Mouse (Mus musculus) lung, postnatal 25 days (tissue): ENCODE data around the gene Inmt.

Source experiments
- DNase-seq: peaks from one replicate; pipeline ENCODE4 v3.0.0; 2022; ENCODE audit warnings: low spot score

Gene Inmt

DNA sequence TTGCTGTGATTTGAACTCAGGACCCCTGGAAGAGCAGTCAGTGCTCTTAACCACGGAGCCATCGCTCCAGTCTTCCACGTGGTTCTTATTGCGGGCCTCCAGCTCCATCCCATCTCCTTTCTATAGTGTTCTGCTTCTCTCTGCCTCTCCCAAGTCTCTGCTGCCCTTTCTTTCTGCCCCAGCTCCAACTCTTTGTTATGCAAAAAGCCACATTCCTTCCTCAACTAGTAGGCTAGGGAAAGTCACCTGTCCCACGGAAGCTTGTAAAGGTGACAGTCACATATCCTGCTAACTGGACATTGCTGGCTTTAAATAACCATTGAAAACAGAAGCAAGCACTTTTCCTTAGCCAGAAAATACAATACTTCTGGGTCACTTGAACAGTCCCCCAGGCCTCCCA, 5.0 kb downstream of the Inmt start:
- DNase-seq: no peak

DNA sequence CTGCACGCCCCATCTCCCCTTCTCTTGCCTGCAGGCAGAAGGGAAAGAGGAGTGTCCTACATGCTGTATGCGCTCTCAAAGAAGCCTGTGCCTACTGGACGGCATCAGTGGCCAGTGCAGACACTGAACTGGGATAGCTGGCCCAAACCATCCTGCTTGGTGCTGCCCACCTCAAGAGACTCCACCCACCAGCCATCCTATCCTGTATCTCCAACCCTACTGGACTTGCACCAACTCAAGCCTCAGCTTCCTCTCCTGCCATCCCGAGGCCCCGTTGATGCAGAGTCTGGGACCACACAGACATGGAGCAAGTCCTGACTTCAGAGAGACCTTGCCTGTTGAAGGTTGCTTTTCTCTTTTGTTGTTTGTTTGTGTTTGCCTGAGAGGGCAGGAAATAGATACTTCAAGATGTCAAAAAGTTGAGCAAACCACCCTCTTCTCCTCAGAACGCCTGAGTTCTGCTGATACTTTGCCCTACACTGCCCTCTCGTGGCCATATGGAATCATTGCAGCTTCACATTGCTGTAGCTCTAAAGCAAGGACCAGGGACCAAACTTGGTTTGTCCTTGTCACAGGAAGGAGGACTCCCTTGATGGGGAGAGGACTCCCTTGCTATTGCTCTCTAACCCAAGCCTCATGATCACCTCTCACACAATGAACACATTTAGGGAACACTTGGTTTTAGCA, 7.9 kb downstream of the Inmt start:
- DNase-seq: peak; percentile 72

DNA sequence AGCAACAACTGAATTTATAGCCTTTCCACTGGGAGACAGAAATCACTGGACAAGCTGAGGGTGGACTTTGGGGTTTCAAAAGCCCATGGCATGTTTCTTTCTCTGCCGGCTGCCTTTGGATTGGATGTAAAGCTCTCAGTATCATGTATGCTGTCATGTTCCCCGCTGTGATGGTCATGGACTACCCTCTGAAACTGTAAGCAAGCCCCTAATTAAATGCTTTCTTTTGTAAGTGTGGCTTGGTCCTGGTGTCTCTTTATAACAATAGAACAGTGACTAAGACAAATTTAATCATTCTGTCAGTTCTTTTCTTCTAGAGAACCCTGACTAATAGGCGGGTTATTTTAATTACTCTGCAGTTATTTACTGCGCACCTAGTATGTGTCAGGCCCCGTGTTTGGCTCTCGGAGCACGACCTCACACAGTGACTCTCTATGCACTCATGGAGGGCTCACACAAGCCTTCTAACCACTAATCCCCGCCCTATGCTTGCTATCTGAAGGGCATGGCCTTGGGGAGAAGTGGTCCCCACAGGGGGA, 11.7 kb downstream of the Inmt start:
- no peak for DNase-seq

DNA sequence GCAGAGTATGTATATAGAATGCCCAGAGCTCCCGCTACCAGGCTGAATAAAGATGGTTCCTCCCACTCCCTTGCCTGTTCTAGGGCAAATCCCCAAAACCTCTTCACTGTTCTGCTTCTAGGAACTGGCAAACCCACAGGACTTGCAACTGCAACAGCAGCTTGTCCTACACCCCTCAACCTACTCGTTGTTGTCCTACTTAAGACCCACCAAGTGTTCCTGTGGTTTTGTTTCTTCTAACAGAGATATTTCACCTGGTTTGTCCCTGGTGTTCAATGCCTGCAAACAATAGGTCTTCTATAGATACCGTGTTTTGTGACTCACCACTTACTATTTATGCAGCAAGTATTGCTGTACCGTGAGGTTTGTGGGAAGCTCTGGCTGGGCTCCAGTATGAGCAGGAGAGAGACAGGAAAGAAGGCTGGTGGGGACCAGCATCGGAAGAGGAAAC, 13.5 kb downstream of the Inmt start:
- DNase-seq: no peak

DNA sequence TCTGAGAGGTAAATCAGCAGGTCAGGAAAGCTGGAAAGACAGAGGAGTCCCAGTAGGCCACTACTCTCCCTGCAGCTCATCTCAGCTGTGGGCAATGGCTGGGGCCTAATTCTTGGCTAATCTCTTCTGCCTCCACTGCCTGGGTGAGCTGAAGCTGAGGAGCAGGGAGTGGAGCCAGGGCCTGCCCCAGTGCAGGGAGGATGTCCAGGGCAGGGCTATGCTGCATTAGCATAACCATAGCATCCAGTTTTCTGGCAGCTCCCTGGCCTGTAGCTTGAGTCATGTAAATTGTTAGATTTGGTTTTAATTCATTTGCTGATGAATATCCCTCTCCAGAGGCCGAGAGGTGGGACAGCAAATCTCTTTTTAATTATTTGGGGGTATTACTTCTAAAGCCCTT, 15.6 kb downstream of the Inmt start:
- no peak for DNase-seq

DNA sequence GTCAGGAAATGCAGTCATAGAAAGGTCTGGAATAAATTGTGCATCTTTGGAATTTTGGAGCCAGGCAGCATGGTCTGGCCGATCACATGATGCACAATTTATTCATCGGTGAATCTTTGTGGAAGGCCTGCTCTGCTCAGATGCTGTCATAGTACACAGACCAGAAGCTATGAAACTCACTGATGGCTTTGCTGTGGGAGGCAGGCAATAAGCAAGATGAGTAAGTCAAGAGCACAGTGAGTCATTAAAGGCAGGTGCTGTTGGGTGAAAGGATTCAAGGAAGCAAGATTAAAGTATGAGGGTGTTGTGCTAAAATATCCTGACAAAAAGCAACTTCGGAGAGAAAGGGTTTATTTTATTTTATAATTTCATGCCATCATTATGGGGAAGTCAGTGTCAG, 22.6 kb downstream of the Inmt start:
- DNase-seq: no peak

DNA sequence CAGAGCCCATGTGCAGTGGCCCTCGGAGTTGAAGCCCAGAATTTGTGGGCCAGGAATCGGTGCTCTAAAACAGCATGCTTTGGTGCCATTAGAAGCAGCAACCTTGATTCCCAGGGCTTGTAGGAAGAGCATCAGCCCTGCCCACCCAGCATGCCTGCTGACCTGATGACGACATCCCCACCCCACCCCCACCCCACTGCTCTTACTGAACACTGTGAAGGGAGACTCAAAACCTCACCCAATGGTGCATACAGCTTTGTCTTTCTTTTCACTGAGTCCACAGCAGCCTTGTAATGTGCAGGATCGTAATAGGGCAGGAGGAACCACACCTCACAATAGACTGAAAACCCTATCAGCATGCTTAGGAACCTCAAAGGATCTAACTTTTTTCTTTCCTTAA, 28.7 kb downstream of the Inmt start:
- no peak for DNase-seq

DNA sequence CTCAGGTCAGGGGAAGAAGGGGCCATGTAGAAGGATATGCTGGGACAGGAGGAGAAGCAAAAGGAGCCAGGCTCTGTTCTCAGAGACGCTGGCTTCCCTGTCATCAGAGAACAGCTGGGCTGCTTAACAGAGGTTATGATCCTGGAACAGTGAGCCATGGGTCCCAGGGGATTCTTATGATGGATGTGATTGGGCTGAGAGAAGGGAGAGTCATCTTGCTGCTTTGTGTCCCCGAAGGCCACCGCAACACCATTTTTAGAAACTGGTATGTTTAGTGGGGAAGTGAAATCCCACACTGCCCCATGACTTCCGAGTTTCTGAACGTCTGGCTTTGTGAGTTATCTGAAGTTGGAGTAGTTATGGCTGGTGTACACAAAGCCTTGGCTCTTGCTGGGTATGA, 29.6 kb downstream of the Inmt start:
- DNase-seq: no peak

DNA sequence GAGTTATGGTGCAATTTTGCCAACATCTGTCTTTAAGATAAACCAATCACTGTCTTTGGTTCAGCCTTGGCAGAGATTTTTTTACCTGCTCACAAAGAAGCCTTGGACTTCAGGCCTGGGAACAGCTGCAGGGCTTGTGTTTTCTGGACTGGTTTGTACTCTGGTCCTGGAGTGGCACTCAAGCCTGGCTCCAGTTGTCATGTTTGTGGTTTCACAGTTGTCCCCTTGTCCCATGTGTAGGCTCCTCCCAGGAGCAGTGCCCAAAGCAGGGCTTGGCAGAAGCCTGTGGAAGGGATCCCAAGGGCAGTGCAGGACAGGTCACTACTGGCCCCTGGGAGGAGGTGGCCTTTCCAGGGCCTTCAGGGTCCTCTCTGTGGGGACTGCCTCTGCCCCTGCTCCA, 36.5 kb downstream of the Inmt start:
- no peak for DNase-seq

DNA sequence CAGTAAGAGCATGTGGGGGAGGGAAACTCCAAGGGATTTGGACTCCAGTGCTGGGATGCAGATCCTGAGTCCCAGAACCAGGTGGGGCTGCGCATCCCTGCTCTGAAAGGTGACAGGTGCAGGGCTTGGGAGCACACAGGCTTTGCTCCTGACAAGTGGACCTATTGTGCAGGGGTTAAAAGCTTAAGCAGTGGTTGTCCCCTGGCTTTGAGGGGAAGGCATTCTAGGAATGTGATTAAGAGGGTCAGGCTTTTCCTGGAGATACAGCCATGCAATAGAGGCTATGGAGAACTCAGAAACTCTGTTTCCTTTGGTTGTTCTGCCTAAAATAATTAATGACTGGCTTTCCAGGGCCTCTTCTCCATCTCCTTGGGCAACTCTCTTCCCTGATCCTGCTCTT, 41.4 kb downstream of the Inmt start:
- DNase-seq: no peak

DNA sequence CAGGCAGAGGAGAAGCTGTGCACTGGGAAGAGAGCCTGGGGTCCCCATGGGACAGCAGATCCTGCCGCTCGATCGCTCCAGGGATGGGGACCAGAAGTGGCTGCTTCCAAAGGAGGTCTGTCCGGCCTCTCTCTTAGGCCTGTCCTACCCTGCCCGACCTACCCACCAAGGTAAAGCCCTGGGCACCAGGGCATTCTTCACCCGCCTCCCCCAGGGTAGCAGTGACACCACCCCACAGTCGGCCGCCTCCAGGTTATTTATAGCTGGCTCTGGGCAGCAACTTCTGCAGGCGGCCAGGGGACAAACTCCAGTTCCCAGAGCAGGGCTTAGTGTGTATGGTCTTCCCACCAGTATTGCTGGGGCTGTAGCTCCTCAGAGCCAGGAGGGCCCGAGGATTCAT, 42.0 kb downstream of the Inmt start, which contains the start of gene Crhr2:
Gene Crhr2, minus strand, starts transcription at position 223 of the 400 bp plus-strand sequence.
- no peak for DNase-seq

DNA sequence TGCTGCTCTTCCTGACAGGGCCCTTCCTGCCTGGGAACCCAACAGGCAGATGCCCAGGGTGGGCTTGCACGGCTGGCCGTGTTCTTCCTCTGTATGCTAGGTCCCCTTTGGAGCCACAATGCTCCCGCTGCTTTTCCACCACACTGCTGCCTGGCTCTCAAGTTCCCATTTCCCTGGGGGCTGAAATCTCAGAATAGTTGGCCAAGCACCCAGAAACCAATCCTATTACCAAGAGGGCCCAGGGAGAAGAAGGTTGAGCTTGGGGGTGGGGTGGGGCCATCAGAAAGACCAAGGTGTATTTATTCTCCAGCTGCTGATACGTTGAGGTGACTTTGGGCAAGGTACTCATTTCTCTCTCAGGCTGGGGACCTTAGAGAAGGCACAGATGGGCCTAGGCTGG, 43.5 kb downstream of the Inmt start:
- DNase-seq: no peak

DNA sequence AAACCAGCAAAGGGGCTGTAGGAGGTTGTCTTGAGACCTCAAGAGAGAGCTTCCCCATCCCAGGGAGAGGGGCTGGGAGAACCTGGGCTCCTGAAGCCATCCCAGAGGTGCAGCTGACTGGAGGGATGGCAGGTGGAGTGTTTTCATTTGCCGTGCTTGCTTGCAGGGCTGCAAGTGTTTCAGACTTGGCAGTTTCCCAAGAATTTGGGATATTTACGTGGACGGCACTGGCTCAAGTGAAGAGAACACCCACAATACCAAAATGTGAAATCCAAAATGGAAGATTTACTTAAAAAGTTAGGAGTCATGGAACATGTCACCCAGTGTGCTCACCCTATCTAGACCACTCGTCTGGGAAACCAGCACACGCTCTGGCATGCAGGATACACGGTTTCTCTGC, 44.2 kb downstream of the Inmt start:
- no peak for DNase-seq

DNA sequence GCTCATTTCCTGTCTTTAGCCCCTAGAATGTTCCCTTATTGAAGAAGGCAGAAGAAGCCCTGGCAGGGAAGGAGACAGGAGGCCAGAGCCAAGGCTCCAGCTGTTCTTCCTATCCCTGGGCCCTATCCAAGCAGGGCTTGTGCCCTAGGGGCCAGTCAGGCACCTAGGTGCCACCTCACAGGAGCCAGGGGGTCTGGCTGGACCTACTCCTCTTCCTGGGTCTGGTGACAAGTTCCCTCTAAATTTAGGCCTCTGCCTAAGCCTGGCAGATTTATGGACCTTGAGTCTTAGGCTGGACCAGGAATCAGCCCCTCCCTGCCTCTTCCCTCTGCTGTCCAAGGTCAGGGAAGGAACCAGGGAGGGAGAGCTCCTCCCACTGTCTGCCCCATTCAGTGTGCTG, 46.5 kb downstream of the Inmt start:
- no peak for DNase-seq

DNA sequence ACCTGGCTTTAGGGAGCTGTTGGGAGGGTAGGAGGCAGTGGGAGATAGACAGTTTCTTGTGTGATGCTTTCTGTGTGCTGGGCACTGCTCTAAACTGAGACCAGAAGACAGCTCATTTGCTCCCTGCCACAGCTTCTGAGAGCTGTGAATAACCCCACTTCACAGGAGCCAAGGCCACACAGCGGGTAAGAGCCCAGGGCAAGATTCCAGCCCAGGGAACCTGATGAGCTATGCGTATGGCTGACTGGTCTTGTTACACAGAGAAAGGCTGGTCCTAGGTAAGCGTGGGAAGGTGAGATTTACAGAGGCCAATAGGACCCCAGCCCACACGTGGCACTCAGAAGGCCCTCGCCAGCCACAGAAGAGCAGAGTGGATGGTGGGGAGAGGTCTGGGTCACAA, 48.3 kb downstream of the Inmt start:
- DNase-seq: no peak

DNA sequence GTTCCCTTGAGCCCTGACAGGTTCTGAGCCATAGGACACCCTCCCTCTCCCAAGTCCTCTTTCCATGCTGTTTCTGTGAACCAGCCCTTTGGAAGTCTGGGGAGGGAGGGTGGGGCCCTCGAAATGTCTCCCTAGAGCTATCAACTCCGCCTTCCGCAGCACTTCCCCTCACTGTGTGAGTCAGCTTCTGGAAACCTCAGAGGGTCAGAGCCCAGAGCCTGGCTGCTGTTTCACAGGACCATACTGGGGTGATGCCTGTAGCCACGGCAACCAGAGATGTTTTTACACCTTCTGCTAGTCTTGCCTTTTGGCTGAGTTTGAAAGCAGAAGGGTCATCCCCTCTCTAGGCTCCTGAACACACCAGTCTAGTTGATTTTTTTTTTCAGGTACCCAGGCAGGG, 51.8 kb downstream of the Inmt start:
- DNase-seq: peak; percentile 8
